Mouse (Mus musculus): ENCODE results near the gene Ppcdc. TPM values are rescaled to one million over a fixed set of nuclear protein-coding genes. Genes with fewer than 3 reads are reported as not detected.

Gene Ppcdc
- polyA plus RNA-seq, 1 experiment from 2014 or later = 17.3 TPM

GRCm38 (mm10) chr9:57354377-57355183, 85.3 kb downstream of the Ppcdc start:
- Histone ChIP-seq H3K4me1 (replicated peaks; ENCODE audit: control insufficient read depth, insufficient read depth, low read length) (no peaks in the 10 kb centered on the region), H3K27ac (ENCODE audit: low read depth, low read length) (no peak overlapping the region), H3K9me3 (ENCODE audit: control insufficient read depth) (peaks cover 2% of the 10 kb centered on the region; the same call in 1 of the 2 replicates), H3K4me2 (replicated peaks; ENCODE audit: low read depth) (no peak overlapping the region), H3K27me3 (replicated peaks; ENCODE audit: control insufficient read depth, insufficient read depth, low read length) (no peaks in the 10 kb centered on the region), H3K9ac (ENCODE audit: low read depth, low read length) (no peak overlapping the region), H3K4me3 (ENCODE audit: low read depth, low read length) (no peak overlapping the region), H3K36me3 (ENCODE audit: control insufficient read depth, insufficient read depth) (no peaks in the 10 kb centered on the region)
- 68% methylated on average over 2 of the region's 2 CpGs for WGBS
- TF ChIP-seq CTCF (IDR thresholded peaks at IDR 0.05; ENCODE audit: low read depth) = no peak
- ATAC-seq = no peak

- H3K9ac ChIP-seq (ENCODE audit: low read depth, low read length) = no peak overlapping the region
- H3K27ac ChIP-seq (ENCODE audit: low read depth, low read length) = no peak overlapping the region
- H3K9me3 ChIP-seq (ENCODE audit: control insufficient read depth) = peaks cover 4% of the 10 kb centered on the region; the same call in 1 of the 2 replicates
- ATAC-seq = no peak
- H3K4me1 ChIP-seq (replicated peaks; ENCODE audit: control insufficient read depth, insufficient read depth, low read length) = no peaks in the 10 kb centered on the region
- no peaks in the 10 kb centered on the region for H3K36me3 ChIP-seq (ENCODE audit: control insufficient read depth, insufficient read depth)
- no peaks in the 10 kb centered on the region for H3K27me3 ChIP-seq (replicated peaks; ENCODE audit: control insufficient read depth, insufficient read depth, low read length)
- WGBS = 78% methylated on average over 2 of the region's 2 CpGs
- H3K4me3 ChIP-seq (ENCODE audit: low read depth, low read length) = no peak overlapping the region
- peak; percentile 55 for TF ChIP-seq CTCF (IDR thresholded peaks at IDR 0.05; ENCODE audit: low read depth)
- no peak overlapping the region for H3K4me2 ChIP-seq (replicated peaks; ENCODE audit: low read depth)
These were observed 88.6 kb downstream of the Ppcdc start for GRCm38 (mm10) chr9:57351277-57351676.

- H3K9me3 ChIP-seq (ENCODE audit: control insufficient read depth) = 0 out of 2 replicates have a peak, but pooled peaks cover 2% of the 10 kb centered on the region
- no peak for ATAC-seq
- no peaks in the 10 kb centered on the region for H3K4me1 ChIP-seq (replicated peaks; ENCODE audit: control insufficient read depth, insufficient read depth, low read length)
- no peak overlapping the region for H3K4me3 ChIP-seq (ENCODE audit: low read depth, low read length)
- no peaks in the 10 kb centered on the region for H3K36me3 ChIP-seq (ENCODE audit: control insufficient read depth, insufficient read depth)
- no peaks in the 10 kb centered on the region for H3K27me3 ChIP-seq (replicated peaks; ENCODE audit: control insufficient read depth, insufficient read depth, low read length)
- no peak overlapping the region for H3K9ac ChIP-seq (ENCODE audit: low read depth, low read length)
- no peak overlapping the region for H3K4me2 ChIP-seq (replicated peaks; ENCODE audit: low read depth)
- 44% methylated on average over 1 of the region's 1 CpGs for WGBS
- H3K27ac ChIP-seq (ENCODE audit: low read depth, low read length) = no peak overlapping the region
- no peak for TF ChIP-seq CTCF (IDR thresholded peaks at IDR 0.05; ENCODE audit: low read depth)
These were observed 94.0 kb downstream of the Ppcdc start for GRCm38 (mm10) chr9:57345902-57346301.

- Histone ChIP-seq H3K9ac (ENCODE audit: low read depth, low read length) (no peak overlapping the region), H3K9me3 (ENCODE audit: control insufficient read depth) (0 out of 2 replicates have a peak, but pooled peaks cover under 1% of the 10 kb centered on the region), H3K4me1 (replicated peaks; ENCODE audit: control insufficient read depth, insufficient read depth, low read length) (no peaks in the 10 kb centered on the region), H3K4me2 (replicated peaks; ENCODE audit: low read depth) (no peak overlapping the region), H3K27ac (ENCODE audit: low read depth, low read length) (no peak overlapping the region), H3K27me3 (replicated peaks; ENCODE audit: control insufficient read depth, insufficient read depth, low read length) (no peaks in the 10 kb centered on the region), H3K4me3 (ENCODE audit: low read depth, low read length) (no peak overlapping the region), H3K36me3 (ENCODE audit: control insufficient read depth, insufficient read depth) (no peaks in the 10 kb centered on the region)
- ATAC-seq = no peak
- no peak for TF ChIP-seq CTCF (IDR thresholded peaks at IDR 0.05; ENCODE audit: low read depth)
- WGBS = 65% methylated on average over 3 of the region's 3 CpGs
These were observed 96.2 kb downstream of the Ppcdc start for GRCm38 (mm10) chr9:57343752-57344151.

GRCm38 (mm10) chr9:57342906-57343474, 96.9 kb downstream of the Ppcdc start:
- Histone ChIP-seq H3K36me3 (ENCODE audit: control insufficient read depth, insufficient read depth) (no peaks in the 10 kb centered on the region), H3K9me3 (ENCODE audit: control insufficient read depth) (no peaks in the 10 kb centered on the region), H3K4me3 (ENCODE audit: low read depth, low read length) (no peak overlapping the region), H3K27ac (ENCODE audit: low read depth, low read length) (no peak overlapping the region), H3K4me1 (replicated peaks; ENCODE audit: control insufficient read depth, insufficient read depth, low read length) (no peaks in the 10 kb centered on the region), H3K27me3 (replicated peaks; ENCODE audit: control insufficient read depth, insufficient read depth, low read length) (no peaks in the 10 kb centered on the region), H3K4me2 (replicated peaks; ENCODE audit: low read depth) (no peak overlapping the region; the same call in 1 of the 2 replicates), H3K9ac (ENCODE audit: low read depth, low read length) (no peak overlapping the region)
- TF ChIP-seq CTCF (IDR thresholded peaks at IDR 0.05; ENCODE audit: low read depth) = no peak
- WGBS = 45% methylated on average over 6 of the region's 6 CpGs
- ATAC-seq = no peak

GRCm38 (mm10) chr9:57342186-57342585, 97.7 kb downstream of the Ppcdc start:
- peak; percentile 43 for ATAC-seq
- no peaks in the 10 kb centered on the region for H3K4me1 ChIP-seq (replicated peaks; ENCODE audit: control insufficient read depth, insufficient read depth, low read length)

More at GRCm38 (mm10) chr9:57342186-57342585, 97.7 kb downstream of the Ppcdc start:
- Histone ChIP-seq H3K27ac (ENCODE audit: low read depth, low read length) (no peak overlapping the region), H3K4me3 (ENCODE audit: low read depth, low read length) (no peak overlapping the region), H3K27me3 (replicated peaks; ENCODE audit: control insufficient read depth, insufficient read depth, low read length) (no peaks in the 10 kb centered on the region), H3K36me3 (ENCODE audit: control insufficient read depth, insufficient read depth) (no peaks in the 10 kb centered on the region), H3K9ac (ENCODE audit: low read depth, low read length) (no peak overlapping the region), H3K9me3 (ENCODE audit: control insufficient read depth) (no peaks in the 10 kb centered on the region), H3K4me2 (replicated peaks; ENCODE audit: low read depth) (no peak overlapping the region)
- WGBS = 34% methylated on average over 3 of the region's 3 CpGs
- TF ChIP-seq CTCF (IDR thresholded peaks at IDR 0.05; ENCODE audit: low read depth) = no peak
